Mouse (Mus musculus) liver, adult (tissue): ENCODE data around the gene Epb41l4b.

Experiments used
- GATA4 ChIP-seq: IDR thresholded peaks from 2 replicates; pipeline ENCODE4 v1.6.1; 2014; ENCODE audit warnings: mild to moderate bottlenecking, low read length; ENCODE audit not compliant: insufficient replicate concordance

Epb41l4b gene

DNA sequence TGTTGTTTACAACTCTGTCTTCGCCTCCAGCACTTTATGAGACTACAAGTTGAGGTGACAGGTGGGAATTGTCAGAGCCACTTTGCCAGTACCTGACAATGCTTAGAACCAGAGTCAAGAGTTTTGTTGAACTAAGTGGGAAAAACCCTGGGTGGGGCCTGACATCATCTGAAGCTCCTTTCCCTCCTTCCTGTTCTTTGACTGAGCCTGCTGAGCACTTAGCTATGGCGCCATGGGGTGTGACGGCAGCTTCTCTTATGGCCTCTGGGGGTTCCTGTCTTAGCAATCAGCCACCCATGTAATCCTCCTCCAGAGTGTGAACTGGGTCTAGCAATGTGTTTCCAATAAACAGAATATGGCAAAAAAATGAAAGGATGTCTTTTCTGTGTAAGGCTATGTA lies 119.7 kb downstream of the Epb41l4b start:
- TF ChIP-seq GATA4: no peak

DNA sequence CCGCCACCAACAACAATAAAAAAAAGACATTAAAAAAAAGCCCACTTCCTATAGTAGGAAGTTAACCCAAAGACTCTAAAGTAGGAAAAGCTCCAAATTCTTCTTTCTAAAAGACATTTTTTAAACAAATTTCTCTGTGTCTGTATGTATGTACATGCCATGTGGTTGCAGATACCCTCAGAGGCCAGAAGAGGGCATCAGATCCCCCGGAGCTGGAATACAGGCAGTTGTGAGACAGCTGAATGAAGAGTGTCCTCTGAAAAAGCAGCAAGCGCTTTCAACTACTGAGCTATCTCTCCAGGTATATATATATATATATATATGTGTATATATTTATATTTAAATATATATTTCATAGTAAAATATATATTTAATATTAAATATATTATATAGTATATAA lies 121.9 kb downstream of the Epb41l4b start:
- no peak for TF ChIP-seq GATA4

DNA sequence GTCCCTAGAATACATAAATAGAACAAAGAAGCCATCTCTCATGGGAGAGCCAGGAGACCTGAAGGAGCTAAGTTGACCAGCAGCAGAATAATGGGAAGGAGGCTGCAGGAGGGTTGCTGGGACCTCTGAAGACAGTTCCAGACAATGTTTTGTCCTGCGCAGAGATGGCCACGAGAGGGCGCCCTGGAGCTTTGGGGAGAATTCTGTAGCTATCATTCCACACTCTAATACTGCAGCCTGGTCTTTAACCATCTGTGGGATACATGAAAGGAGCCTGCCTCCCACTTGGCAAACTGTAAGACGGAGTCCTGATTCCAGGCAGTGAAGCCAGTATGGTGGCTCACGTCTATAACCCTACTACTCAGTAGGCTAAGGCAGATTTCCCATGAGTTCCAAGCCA lies 126.0 kb downstream of the Epb41l4b start:
- TF ChIP-seq GATA4: no peak

DNA sequence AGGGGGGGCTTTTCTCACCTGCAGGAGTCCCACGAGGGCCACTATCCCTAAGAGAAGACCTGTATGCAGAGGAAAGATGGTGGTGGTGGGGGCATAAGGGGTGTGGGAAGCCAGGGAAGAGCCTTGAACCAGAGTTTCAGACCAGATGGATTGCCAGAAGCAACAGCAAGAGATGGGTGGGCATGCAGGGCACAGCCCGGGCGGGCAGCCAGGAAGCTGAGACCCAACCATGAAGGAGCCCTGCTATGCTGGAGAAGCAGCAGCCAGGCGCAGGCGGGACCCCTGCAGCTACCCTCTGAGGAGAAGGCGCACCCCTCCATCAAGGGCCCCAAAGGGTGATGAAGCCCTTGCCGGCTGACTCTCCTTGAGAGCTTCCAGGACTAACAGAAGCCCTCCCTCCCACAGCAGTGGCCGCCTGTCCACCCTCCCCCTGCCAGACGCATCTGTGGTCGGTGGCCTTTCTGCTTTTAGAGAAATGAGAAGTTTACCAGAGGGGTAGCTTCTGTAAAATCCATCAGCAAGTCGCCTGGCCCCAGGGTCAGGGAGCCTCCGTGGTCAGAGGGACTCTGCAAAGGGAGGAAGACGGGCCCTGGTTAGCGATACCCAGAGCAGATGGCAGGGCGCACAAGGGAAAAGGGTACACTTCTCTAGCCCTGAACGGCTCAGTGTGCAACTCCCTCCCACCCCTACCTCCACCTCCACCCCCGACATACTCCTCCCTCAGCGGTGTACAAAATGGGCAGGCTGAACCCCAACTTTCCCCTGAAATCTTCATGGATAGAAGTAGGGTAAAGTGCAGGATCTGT lies 126.7 kb downstream of the Epb41l4b start:
- TF ChIP-seq GATA4: no peak

DNA sequence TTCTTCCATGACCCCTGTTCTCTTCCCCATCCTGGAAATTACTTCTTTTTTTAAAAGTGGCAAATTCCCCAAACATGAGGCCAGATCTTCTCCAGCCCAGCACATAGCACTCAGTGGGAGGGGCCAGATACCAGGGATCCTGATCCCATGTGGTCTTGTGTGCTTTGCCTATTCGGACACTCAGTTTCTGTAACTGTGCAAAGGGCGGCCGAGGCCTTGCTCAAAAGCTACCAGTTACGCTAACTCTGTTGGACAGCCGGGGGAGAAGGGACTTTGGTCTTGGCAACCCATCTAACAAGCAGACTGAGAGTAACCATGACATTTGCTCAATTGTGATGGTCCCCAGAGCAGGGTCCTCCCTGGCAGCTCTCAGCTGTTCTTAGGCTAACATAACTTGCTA lies 128.2 kb downstream of the Epb41l4b start:
- TF ChIP-seq GATA4: no peak

DNA sequence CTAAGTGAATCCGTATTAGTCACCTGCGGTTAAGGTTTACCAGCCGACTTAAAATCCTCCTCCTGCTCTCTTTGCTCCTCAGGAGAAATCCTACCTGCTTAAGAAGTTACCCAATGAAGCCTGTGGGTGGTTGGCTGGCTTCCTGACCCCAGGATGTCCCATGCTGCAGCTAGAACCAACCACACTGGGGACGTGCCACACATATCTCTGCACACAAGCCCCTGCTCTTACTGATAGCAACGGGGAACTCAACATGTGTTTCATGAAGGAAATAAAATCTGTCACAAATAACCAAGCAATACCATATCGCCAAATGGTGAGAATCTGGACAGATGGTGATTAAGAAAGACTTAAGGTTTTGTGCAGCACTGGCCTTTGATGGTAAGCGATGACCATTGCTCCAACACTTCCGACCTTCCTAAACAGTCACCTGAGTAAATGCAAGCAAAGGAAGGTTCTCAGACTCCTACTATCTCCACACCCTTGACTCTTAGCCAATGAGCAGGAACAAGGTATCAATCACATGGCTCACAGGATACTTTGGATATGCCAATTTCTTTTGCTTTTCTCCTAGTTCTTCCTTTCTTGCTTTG lies 131.7 kb downstream of the Epb41l4b start:
- no peak for TF ChIP-seq GATA4

DNA sequence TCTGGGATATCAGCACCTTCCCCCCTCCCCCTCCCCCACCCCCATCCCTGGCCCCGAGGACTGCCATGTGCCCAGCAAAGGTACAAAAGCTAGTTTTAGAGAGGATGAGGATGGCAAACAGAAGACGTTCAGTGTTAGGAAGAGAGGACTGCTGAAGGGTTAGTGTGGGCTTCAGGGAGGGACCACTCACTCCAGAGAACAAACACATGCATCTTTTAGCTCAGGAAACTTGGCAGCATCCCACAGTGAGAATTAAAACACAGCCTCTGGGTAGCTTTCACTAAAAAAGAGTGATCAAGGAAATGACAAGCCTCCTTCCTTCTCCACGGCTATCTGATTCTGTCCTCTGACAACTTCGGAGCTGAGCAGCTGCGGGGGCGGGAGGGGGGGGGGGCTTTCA lies 132.3 kb downstream of the Epb41l4b start:
- no peak for TF ChIP-seq GATA4

DNA sequence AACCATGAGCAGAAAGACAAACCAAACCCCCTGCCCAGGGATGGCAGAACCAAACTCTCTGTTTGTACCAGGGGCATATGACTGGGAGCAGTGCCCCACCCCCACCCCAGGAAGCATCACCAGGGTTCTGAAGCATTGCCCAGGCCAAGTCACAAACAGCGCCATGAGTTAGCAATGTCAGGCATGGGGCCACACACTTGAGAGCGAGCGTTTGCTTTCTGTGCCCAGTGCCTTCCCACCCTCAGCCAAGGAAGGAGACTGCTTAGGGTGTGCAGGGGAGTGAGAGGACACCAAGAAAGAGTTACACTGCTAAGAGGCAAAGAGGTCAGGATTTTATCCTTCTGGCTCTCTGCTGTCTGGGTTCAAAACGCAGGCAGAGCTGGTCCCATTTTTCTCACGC lies 132.8 kb downstream of the Epb41l4b start:
- TF ChIP-seq GATA4: no peak

DNA sequence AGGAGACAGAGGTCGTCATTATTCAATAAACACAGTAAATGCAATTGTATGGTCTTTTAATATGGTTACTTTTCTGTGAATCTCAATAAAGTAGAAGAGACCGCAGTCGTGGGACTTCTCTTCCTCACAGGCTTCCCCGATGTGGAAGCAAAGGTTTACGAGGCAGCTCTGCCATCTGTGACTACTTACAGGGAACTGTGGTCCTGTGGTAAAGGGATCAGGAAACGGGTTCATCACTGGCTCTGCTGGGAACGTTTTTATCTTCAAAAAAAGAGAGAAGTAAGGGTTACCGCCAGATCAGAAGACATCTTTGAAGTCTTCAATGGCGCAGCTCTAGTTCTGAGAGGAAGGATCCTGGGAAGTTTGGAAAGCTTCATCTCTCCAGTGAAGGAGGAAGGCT lies 135.5 kb downstream of the Epb41l4b start:
- TF ChIP-seq GATA4: no peak

DNA sequence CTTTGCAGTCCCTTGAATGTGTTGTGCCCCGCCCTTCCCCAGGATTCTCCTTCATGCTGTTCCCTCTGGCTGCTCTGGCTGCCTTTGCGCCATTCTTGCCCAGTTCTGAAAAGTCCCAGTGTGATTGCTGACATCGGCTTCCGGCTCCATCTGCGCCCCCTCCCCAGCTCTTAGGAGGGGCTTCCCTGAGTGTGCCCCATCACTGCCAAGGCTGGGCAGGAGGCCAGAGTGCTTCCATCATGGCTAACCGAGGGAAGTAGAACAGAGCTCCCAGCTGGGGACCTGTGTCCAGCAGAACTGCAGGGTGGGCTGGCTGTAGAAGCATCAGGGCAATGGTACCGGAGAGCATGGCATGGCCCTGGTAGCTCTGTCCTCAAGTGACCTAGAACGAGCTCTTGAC lies 138.2 kb downstream of the Epb41l4b start:
- TF ChIP-seq GATA4: no peak

DNA sequence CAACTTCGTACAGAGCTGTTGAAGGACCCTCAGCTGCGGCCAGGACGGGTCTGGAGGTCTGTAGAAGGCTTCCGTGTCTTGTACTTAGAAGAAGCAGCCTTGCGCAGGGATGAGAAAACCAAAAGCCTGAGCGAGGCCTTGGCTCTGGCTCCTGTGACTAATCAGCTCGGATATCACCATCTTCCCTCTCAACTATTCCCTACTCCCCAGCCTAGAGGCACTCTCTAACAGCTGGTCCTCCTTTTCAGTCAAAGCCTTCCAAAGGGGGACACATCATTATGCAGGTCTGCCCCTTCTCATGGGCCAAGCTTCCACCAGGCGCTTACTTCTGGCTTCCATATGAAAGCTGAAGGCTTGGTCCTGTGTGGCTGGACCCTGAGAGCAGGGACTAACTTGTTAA lies 139.4 kb downstream of the Epb41l4b start:
- TF ChIP-seq GATA4: no peak

DNA sequence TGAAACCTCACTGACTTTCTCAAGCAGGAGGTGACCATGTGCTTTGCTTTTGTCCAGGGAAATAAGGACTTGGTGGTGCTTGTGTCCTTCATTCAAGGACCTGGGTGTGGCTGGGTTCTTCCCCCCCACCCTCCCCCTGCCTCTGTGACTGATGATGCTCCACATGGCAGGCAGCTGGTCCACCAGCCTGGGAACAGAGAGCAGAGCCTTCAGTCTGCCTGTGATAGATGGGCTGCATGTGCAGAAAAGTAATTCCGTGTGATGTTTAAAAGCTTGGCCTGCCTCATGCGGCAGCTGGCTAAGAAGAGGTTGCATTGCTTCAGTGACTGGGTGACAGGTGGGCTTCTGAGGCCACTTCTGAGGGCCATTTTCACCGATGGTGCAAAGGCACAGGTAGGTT lies 140.5 kb downstream of the Epb41l4b start:
- no peak for TF ChIP-seq GATA4

DNA sequence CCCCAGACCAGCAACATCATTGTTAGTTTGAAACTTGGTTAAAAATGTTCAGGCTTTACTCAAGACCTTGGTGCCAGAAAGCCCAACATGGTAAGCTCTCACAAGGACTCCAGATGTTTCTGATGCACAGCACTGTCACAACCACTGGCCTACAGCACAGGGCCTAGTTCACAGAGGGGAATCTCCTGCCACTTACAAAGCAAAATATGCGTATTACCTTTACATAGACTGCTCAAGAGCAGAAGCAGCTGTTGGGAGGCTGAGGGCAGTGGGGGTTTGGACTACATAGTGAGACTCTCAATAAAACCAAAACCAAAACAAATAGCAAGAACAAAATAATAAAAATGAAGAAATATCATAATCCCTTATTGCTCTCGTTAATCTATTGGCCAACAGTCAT lies 141.8 kb downstream of the Epb41l4b start:
- TF ChIP-seq GATA4: no peak

DNA sequence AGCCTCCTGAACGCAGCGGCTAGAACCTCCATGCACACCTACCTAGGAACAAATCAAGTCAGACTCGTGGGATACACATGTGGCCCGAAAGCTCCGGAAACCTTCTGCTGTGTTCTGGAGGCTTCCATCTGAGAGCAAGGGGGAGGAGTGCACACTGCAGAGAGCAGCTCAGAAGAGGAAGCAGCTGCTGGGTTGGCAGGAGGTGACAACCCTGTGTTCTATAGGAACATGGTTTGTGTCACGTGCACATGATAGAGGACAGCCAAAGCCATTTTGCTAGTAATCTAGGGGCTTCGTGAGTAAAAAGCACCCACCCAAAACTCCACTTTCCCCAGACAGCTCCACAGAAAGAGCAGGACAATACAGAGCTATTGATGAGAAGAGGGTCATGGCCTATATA lies 149.9 kb downstream of the Epb41l4b start:
- TF ChIP-seq GATA4: no peak

DNA sequence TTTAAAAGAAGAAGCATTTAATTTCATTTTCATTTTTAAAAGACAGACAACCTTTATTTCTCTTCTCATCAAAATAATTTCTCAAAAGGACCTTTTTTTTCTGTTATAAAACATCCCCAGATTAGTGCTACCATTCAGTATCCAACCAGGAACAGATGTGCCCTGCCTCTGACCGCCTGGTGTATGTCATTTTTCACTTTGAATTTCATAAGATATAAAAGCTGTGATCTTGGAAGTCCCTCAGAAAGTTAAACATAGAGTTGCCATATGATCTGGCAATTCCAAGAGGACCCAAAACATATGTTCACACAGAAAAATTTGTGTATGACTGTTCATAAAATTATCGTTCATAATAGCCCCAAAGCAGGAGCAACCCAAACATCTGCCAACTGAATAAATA lies 151.3 kb downstream of the Epb41l4b start:
- no peak for TF ChIP-seq GATA4

DNA sequence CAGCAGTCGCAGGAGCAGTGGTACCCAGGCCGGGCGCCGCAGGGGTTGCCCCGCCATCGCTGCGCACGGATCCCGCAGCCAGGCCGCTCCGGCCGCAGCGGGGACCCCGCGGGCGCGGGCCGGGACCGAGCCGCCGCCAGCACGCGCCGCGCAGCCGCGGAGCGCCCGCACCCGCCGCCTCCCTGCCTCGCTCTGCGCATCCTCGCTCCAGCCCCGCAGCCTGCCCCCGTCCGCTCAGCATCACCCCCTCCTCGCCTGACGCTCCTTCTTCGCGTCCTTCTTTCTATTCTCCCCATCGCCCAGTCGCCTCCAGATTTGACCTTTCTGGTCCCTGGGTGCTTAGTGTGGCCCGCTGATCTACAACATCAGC lies 153.0 kb downstream of the Epb41l4b start, which contains the start of gene Frrs1l:
Gene Frrs1l, minus strand, starts transcription at position 177 of the 370 bp plus-strand sequence.
- TF ChIP-seq GATA4: no peak
